Comparison of ENCODE assay signal across 23 mouse cellular contexts in genomic region chr4:29732513-29732912, GRCm38 (mm10).
"Had no signal": no experiment of that assay in that cellular context is flagged by ENCODE, and none has a peak within 500 bp of the region (broad histone marks: within the 10 kb centered on the region; RNA-seq: fewer than 3 reads in every experiment).

No protein-coding gene starts in this region.

- H3K9me3 ChIP-seq: kidney, embryonic 15.5 days; limb, embryonic 15.5 days; liver, embryonic 12.5 days; liver, embryonic 15.5 days; megakaryocyte, embryonic 14.5 days; midbrain, embryonic 10.5 days; midbrain, embryonic 13.5 days; stomach, embryonic 15.5 days had no signal

- H3K4me1 ChIP-seq: kidney, embryonic 15.5 days; limb, embryonic 15.5 days; liver, embryonic 12.5 days; liver, embryonic 15.5 days; megakaryocyte, embryonic 14.5 days; midbrain, embryonic 10.5 days; midbrain, embryonic 13.5 days; neural tube, embryonic 13.5 days; stomach, embryonic 15.5 days had no signal

- DNase-seq: kidney, adult 11 months; kidney, adult 8-10 months; kidney, postnatal 10 days; kidney, postnatal 36 days; left cerebral cortex, postnatal 4 days; lung, adult 2 months; retina, postnatal 1 day; right cerebral cortex, postnatal 25 days; spleen, adult 18-20 months; thymus, postnatal 25 days had no signal

- H3K27me3 ChIP-seq: kidney, embryonic 15.5 days; limb, embryonic 15.5 days; liver, embryonic 12.5 days; liver, embryonic 15.5 days; megakaryocyte, embryonic 14.5 days; midbrain, embryonic 13.5 days; neural tube, embryonic 13.5 days; stomach, embryonic 15.5 days had no signal

- ATAC-seq: liver, embryonic 12.5 days; lung, postnatal 0 days; midbrain, embryonic 13.5 days; midbrain, embryonic 16.5 days had no signal

- H3K4me2 ChIP-seq: kidney, embryonic 15.5 days; limb, embryonic 15.5 days; liver, embryonic 12.5 days; liver, embryonic 15.5 days; midbrain, embryonic 13.5 days; neural tube, embryonic 13.5 days; stomach, embryonic 15.5 days had no signal

- H3K9ac ChIP-seq: kidney, embryonic 15.5 days; limb, embryonic 15.5 days; liver, embryonic 12.5 days; liver, embryonic 15.5 days; midbrain, embryonic 13.5 days; neural tube, embryonic 13.5 days; stomach, embryonic 15.5 days had no signal

- H3K27ac ChIP-seq: kidney, embryonic 15.5 days; limb, embryonic 15.5 days; liver, embryonic 12.5 days; liver, embryonic 15.5 days; macrophage; midbrain, embryonic 10.5 days; midbrain, embryonic 13.5 days; neural tube, embryonic 13.5 days; stomach, embryonic 15.5 days had no signal

- H3K4me3 ChIP-seq: kidney, embryonic 15.5 days; limb, embryonic 15.5 days; liver, embryonic 12.5 days; liver, embryonic 15.5 days; megakaryocyte, embryonic 14.5 days; midbrain, embryonic 10.5 days; midbrain, embryonic 13.5 days; myocyte; neural tube, embryonic 13.5 days; stomach, embryonic 15.5 days had no signal

- H3K36me3 ChIP-seq: kidney, embryonic 15.5 days; limb, embryonic 15.5 days; liver, embryonic 12.5 days; liver, embryonic 15.5 days; midbrain, embryonic 10.5 days; midbrain, embryonic 13.5 days; neural tube, embryonic 13.5 days; stomach, embryonic 15.5 days had no signal
